Mouse (Mus musculus) forebrain, embryonic 15.5 days (tissue): Measurements from ENCODE around the gene Gm49358. TPM values are rescaled to one million over a fixed set of nuclear protein-coding genes. Genes with fewer than 3 reads are reported as not detected.

Source experiments
- ATAC-seq: fragments of 200-750 bp; cut with Nextera tagmentation; replicated peaks from 2 replicates; pipeline ENCODE4 v1.8.0; 2017; ENCODE audit warnings: mild to moderate bottlenecking, moderate TSS enrichment, moderate library complexity
- H3K27ac ChIP-seq: fragments of 300-500 bp; sonication (generic); replicated peaks from 2 replicates; pipeline ENCODE4 v1.5.1; 2015; ENCODE audit warnings: mild to moderate bottlenecking, inconsistent platforms
- H3K27me3 ChIP-seq: fragments of 300-500 bp; sonication (generic); 2 replicates; pipeline ENCODE4 v1.6.1; 2015; ENCODE audit warnings: inconsistent platforms
- H3K36me3 ChIP-seq: fragments of 300-500 bp; sonication (generic); 2 replicates; pipeline ENCODE4 v1.6.1; 2015; ENCODE audit warnings: mild to moderate bottlenecking, inconsistent platforms
- H3K4me1 ChIP-seq: fragments of 300-500 bp; sonication (generic); 2 replicates; pipeline ENCODE4 v1.6.1; 2015; ENCODE audit warnings: inconsistent platforms
- H3K4me2 ChIP-seq: fragments of 300-500 bp; sonication (generic); replicated peaks from 2 replicates; pipeline ENCODE4 v1.6.1; 2015; ENCODE audit warnings: mild to moderate bottlenecking, inconsistent platforms
- H3K4me3 ChIP-seq: fragments of 300-500 bp; sonication (generic); 2 replicates; pipeline ENCODE4 v1.5.1; 2015; ENCODE audit warnings: mild to moderate bottlenecking, inconsistent platforms
- H3K9ac ChIP-seq: fragments of 300-500 bp; sonication (generic); replicated peaks from 2 replicates; pipeline ENCODE4 v1.6.1; 2015; ENCODE audit warnings: mild to moderate bottlenecking, inconsistent platforms
- H3K9me3 ChIP-seq: fragments of 300-500 bp; sonication (generic); 2 replicates; pipeline ENCODE4 v1.6.1; 2016; ENCODE audit warnings: inconsistent platforms
- WGBS: fragments of 180-500 bp; shearing (Covaris S2); methylation state at CpG from one replicate; pipeline ENCODE4 v1.1.7; 2015; ENCODE audit warnings: mixed read lengths; 5-methylcytosine and 5-hydroxymethylcytosine counted together
- polyA plus RNA-seq: library from polyadenylated mRNA; unstranded; fragments of >200 nt; fragmentation: Nextera tagmentation; extraction: Ambion mirVana; gene quantifications from 2 replicates; pipeline ENCODE4 v1.2.1, GENCODE M21; 2015

Gene Gm49358
- not detected in 2 replicates for polyA plus RNA-seq

DNA sequence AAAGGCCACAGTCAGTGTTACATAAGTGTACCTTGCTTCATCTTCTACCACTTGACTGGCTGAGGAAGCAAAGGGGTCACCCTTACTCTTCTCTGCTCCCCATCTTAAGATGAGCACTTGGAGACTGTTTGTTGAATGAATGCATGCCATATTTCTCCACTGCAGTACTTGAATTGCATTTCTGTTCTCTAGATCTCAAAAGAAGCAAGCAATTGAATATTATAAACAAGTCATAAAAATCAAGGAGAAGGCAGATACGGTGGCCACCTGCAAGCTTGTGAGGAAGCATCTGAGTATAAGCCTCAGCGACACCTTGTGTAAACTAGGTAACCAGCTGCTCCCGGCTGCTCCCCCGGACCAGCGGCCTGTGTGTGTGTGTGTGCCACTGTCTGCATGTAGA lies at the start of gene Gm49358:
Gene Gm49358 (plus strand): TSS at position 301 of the 400 bp plus-strand sequence.
- no peaks in the 10 kb centered on the region for H3K4me1 ChIP-seq
- H3K9ac ChIP-seq, result no peak within 1 kb of the TSS
- H3K27me3 ChIP-seq, result no peaks in the 10 kb centered on the region
- H3K4me3 ChIP-seq, result no peak within 1 kb of the TSS
- no peaks in the 10 kb centered on the region for H3K9me3 ChIP-seq
- WGBS, result 95% methylated on average over 5 of the region's 5 CpGs
- H3K27ac ChIP-seq, result no peak within 1 kb of the TSS
- H3K36me3 ChIP-seq, result no peaks in the 10 kb centered on the region
- H3K4me2 ChIP-seq, result no peak within 1 kb of the TSS
- ATAC-seq, result no peak

DNA sequence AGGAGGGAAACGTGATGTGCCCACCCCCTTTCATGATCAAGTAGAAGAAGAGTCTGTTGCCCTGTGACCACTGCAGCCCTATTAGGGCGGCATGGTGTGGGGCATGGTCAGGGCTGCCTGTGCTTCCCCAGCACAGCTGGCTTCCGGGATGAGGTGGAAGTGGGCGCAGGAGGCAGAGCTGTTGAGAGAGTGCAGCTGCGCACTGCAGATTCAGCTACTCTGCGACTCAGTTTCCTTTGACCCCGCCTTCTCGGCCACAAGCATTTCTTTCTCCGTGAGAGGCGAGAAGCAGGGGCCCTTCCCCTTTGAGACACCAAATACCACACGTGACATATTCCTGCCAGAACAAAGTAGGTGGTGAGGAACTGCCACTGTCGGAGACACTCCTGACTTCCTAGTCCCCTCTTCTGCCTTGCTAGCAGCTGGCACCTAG lies 36.2 kb upstream of the Gm49358 start:
- H3K4me3 ChIP-seq, result peak overlapping the region; percentile 29
- peak overlapping the region; percentile 34; the same call in 1 of the 2 replicates for H3K27ac ChIP-seq
- H3K9ac ChIP-seq, result peak overlapping the region; percentile 43
- ATAC-seq, result peak; percentile 74
- no peaks in the 10 kb centered on the region for H3K9me3 ChIP-seq
- no peaks in the 10 kb centered on the region for H3K27me3 ChIP-seq
- H3K4me1 ChIP-seq, result peaks cover 12% of the 10 kb centered on the region
- WGBS, result 4% methylated on average over 12 of the region's 12 CpGs
- peak overlapping the region; percentile 49 for H3K4me2 ChIP-seq
- H3K36me3 ChIP-seq, result no peaks in the 10 kb centered on the region

DNA sequence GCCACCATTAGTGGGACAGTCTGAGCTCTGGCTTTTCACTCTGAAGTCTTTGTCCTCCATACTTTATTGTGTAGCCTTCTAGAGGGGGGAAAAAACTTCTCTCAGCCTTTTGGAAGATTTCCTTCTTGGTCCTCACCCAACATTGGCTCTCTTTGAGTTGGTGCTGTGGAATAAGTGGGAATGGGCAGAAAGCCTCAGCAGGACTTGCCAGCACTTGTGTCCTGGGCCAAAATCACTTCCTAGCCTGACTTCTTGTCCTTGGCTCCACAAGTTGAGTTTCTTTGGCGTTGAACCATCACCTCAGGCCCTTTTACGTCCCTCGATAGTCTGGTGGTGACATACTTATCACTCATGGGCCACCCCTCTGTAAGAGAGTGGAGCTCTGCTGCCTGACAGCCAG lies 35.6 kb upstream of the Gm49358 start:
- no peaks in the 10 kb centered on the region for H3K36me3 ChIP-seq
- H3K27me3 ChIP-seq, result no peaks in the 10 kb centered on the region
- H3K4me3 ChIP-seq, result no peak overlapping the region
- WGBS, result 96% methylated on average over 3 of the region's 3 CpGs
- no peak overlapping the region for H3K9ac ChIP-seq
- no peaks in the 10 kb centered on the region for H3K9me3 ChIP-seq
- H3K4me1 ChIP-seq, result peaks cover 12% of the 10 kb centered on the region
- H3K4me2 ChIP-seq, result no peak overlapping the region
- H3K27ac ChIP-seq, result no peak overlapping the region
- ATAC-seq, result no peak

DNA sequence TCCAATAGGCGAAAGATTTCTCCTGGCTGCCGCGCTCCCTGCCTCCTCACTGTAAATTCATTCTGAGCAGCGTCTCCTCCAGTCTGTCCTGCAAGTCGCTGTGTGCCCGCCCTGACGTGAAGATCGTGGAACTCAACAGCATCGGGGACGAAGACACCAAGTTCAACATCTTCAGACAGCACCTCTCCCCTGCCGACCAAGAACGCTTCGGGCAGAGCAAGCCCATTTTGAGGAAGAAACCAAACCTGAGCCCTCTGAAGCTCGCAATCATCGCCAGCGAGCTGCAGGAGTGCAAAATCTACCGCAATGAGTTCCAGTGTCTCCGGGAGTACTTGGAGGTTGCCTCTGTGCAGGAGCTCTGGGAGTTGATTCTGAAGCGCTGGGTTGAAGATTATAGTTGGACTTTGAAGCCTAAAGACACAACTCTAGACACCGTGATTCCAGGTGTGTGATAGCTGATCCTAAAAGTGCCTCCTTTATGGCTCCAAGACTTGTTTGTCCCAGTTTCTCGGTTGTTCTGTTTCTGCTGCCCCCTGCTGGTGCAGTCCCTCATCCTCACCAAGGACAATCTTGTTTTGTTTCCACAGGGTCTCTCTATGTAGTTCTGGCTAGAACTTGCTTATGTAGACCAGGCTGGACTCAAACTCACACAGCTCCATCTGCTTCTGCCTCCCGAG lies 32.8 kb upstream of the Gm49358 start:
- 13% methylated on average over 22 of the region's 22 CpGs for WGBS
- Histone ChIP-seq H3K4me1 (peaks cover 12% of the 10 kb centered on the region), H3K27me3 (no peaks in the 10 kb centered on the region), H3K4me2 (peak overlapping the region; percentile 65), H3K9me3 (no peaks in the 10 kb centered on the region), H3K27ac (peak overlapping the region; percentile 46; the same call in 1 of the 2 replicates), H3K9ac (peak overlapping the region; percentile 54), H3K4me3 (peak overlapping the region; percentile 49), H3K36me3 (no peaks in the 10 kb centered on the region)
- peak; percentile 51; the same call in 1 of the 2 replicates for ATAC-seq

DNA sequence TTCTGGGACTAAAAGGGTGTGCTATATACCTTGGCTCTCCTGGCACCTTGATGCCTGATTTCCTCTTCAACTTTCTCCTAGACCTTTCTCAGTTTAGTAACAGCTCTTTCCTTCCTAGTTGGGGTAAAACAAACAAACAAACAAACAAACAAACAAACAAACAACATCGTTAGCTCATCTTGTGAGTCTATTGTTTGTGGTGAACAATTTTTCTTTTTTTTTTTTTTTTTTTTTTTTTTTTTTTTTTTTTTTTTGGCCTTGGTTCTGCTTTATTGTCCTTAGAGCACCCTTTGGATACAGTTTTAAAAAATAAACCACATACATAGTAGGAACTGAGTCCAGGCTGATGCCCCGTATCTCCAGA lies 32.3 kb upstream of the Gm49358 start:
- no peak overlapping the region for H3K27ac ChIP-seq
- peaks cover 12% of the 10 kb centered on the region for H3K4me1 ChIP-seq
- no peak for ATAC-seq
- no peak overlapping the region for H3K4me2 ChIP-seq
- peak overlapping the region; percentile 49; the same call in 1 of the 2 replicates for H3K4me3 ChIP-seq
- no peak overlapping the region for H3K9ac ChIP-seq
- no peaks in the 10 kb centered on the region for H3K36me3 ChIP-seq
- WGBS, result 66% methylated on average over 2 of the region's 2 CpGs
- no peaks in the 10 kb centered on the region for H3K27me3 ChIP-seq
- H3K9me3 ChIP-seq, result no peaks in the 10 kb centered on the region

DNA sequence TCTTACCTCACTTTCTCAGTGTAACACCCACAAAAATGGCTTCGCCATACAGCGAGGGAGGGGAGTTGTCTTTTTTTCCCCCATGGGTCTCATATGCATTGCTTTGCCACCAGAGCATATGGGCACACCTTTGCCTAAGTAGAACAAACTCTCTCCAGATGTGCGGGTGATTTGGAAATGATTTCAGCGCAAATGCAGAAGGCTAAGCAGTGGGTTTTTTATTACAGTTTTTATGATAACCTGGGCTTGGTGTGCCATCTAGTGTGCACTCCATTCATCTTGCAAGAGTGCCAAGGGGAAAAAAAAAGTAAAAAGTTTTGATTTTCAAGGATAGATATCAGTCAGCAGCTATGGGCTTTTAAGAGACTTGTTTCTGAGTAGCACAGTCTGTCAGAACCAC lies 28.7 kb upstream of the Gm49358 start:
- no peak for ATAC-seq
- Histone ChIP-seq H3K27ac (no peak overlapping the region), H3K4me1 (peaks cover 5% of the 10 kb centered on the region), H3K36me3 (no peaks in the 10 kb centered on the region), H3K9me3 (no peaks in the 10 kb centered on the region), H3K27me3 (no peaks in the 10 kb centered on the region), H3K9ac (no peak overlapping the region), H3K4me2 (no peak overlapping the region), H3K4me3 (no peak overlapping the region)
- WGBS, result 92% methylated on average over 4 of the region's 4 CpGs

DNA sequence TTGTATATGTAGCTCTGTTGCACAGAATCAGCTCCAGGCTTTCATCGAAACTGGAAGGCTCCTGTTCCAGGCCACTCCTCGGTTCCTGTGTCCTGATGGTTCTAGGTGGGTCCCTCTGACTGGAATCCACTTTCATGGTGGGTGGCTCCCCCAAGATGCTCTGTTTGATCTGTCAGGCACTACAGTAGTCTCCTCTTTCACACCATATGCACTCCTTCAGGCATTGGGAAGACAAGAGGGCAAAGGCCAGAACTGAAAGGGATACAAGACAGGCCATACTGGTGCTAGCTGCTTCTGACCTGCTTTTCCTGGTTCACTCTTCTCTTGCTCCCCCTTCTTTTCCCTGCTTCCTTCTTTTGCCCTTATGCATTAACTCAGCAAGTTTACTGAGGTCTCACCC lies 20.9 kb upstream of the Gm49358 start:
- Histone ChIP-seq H3K4me3 (no peak overlapping the region), H3K27ac (no peak overlapping the region), H3K9me3 (no peaks in the 10 kb centered on the region), H3K9ac (no peak overlapping the region), H3K27me3 (no peaks in the 10 kb centered on the region), H3K36me3 (no peaks in the 10 kb centered on the region), H3K4me1 (no peaks in the 10 kb centered on the region), H3K4me2 (no peak overlapping the region)
- WGBS, result 92% methylated on average over 2 of the region's 2 CpGs
- ATAC-seq, result no peak

DNA sequence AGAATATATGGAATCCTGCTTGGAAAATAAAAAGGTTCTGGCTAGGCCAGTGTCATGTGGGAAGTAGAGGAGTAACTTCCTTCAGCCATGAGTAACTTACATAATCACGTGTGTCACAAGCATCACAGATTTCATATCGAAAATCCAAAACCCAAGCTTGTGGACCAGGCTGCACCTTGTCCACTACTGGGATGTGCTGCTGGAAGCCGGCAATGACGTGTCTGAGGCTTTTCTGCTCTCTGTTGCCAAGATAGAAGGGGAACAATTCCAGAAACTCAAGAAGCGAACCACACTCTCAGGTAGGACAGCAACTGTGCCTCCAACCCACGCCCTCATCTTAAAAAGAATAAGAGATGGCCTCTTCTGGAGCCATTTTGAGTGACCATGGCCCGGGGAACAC lies 19.5 kb upstream of the Gm49358 start:
- no peaks in the 10 kb centered on the region for H3K9me3 ChIP-seq
- no peak overlapping the region for H3K4me2 ChIP-seq
- H3K27ac ChIP-seq, result no peak overlapping the region
- no peaks in the 10 kb centered on the region for H3K27me3 ChIP-seq
- H3K4me3 ChIP-seq, result no peak overlapping the region
- no peak for ATAC-seq
- H3K36me3 ChIP-seq, result no peaks in the 10 kb centered on the region
- H3K9ac ChIP-seq, result no peak overlapping the region
- H3K4me1 ChIP-seq, result no peaks in the 10 kb centered on the region
- 89% methylated on average over 7 of the region's 7 CpGs for WGBS

DNA sequence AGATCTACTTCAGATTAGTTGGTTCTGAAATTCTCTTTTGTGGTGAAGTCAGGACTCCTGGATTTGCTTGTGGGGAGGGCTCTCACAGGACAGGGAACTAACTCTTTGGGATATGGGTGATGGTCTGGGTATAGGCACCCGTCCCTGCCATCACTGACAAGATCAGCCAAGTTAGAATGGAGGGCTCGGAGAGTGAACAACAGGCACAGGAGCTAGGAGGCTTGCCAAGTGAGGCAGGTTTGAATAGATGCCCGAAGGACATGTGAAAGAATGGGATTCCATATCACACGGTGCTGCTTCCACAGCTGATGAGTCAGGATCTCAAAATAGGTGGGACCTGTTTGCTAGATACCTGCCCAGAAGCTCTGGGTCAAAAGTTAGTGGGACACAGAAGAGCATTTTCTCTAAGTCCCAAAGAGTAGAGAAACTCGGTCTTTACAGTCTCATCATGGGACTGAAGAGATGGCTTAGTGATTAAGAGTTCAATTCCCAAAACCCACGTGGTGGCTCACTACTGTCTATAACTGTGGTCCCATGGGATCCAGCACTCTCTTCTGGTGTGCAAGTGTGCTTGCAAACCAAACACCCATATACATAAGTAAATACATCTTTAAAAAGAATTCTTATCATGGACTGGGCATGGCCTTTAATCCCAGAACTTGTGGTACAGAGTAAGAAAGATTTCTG lies 7.8 kb upstream of the Gm49358 start:
- no peak overlapping the region for H3K27ac ChIP-seq
- no peak overlapping the region for H3K4me2 ChIP-seq
- H3K4me1 ChIP-seq, result no peaks in the 10 kb centered on the region
- H3K36me3 ChIP-seq, result no peaks in the 10 kb centered on the region
- H3K27me3 ChIP-seq, result no peaks in the 10 kb centered on the region
- WGBS, result 79% methylated on average over 6 of the region's 6 CpGs
- ATAC-seq, result no peak
- H3K9me3 ChIP-seq, result no peaks in the 10 kb centered on the region
- H3K4me3 ChIP-seq, result no peak overlapping the region
- no peak overlapping the region for H3K9ac ChIP-seq

DNA sequence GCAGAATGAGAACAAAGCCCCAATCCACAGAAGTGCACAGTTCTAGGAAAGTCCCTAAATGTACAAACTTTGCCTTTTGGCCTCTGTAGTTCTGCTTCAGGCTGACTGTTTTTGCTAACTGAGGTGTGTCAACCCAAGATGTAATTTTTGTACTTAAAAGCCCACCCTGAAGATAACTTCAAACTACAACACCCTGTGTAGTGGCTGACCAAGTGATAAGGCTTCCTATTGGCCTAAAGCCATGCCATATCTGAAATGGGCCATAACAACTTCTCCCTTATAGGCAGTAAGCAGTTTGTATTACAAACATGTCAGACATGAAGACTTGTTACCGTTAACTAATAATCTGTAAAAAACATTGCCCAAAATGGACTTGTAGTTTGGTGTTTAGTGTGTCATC lies 6.0 kb upstream of the Gm49358 start:
- no peaks in the 10 kb centered on the region for H3K9me3 ChIP-seq
- H3K4me2 ChIP-seq, result no peak overlapping the region
- no peak overlapping the region for H3K9ac ChIP-seq
- H3K4me3 ChIP-seq, result no peak overlapping the region
- 91% methylated on average over 1 of the region's 1 CpGs for WGBS
- H3K27ac ChIP-seq, result no peak overlapping the region
- no peaks in the 10 kb centered on the region for H3K4me1 ChIP-seq
- H3K27me3 ChIP-seq, result no peaks in the 10 kb centered on the region
- no peaks in the 10 kb centered on the region for H3K36me3 ChIP-seq
- ATAC-seq, result no peak

DNA sequence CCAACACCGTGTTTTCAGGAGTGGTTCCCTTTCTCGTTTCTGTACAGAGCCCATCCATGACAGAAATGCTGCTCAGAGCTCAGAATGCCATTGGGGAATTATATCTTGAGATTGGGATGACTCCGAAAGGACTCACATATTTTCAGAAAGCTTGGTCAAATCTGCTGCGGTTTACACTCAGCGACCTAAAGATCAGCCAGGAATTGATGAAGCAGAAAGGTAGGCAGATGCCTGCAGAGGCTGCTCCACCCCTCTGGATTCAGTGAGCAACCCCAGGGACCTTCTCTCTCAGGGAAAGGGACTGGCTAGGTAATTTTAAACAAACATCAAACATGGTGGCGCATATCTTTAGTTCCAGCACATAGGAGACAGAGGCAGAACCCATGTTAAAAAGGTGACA lies 5.6 kb upstream of the Gm49358 start:
- H3K36me3 ChIP-seq, result no peaks in the 10 kb centered on the region
- no peak overlapping the region for H3K4me3 ChIP-seq
- no peaks in the 10 kb centered on the region for H3K4me1 ChIP-seq
- no peak for ATAC-seq
- 86% methylated on average over 6 of the region's 6 CpGs for WGBS
- H3K4me2 ChIP-seq, result no peak overlapping the region
- H3K9ac ChIP-seq, result no peak overlapping the region
- H3K9me3 ChIP-seq, result no peaks in the 10 kb centered on the region
- H3K27ac ChIP-seq, result no peak overlapping the region
- no peaks in the 10 kb centered on the region for H3K27me3 ChIP-seq

DNA sequence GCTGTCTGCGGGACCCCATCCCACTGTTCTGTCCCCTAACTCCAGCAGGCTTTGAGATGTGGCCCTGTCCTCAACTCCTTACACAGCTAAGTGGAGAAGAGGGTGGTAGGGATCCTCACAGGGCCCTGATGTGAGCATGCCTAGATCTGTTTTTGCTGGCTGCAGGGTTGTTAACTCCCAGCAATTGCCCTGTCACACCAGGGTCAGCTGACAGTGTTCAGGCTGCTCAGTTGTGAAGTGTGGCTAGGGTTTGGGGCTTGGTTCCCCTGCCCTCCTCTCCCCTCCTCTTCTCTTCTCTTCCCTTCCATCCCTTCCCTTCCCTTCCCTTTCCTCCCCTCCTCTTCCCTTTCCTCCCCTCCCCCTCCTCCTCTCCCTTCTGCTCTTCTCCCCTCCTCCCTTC lies 2.5 kb upstream of the Gm49358 start:
- H3K9ac ChIP-seq, result no peak overlapping the region
- H3K4me1 ChIP-seq, result no peaks in the 10 kb centered on the region
- H3K27ac ChIP-seq, result no peak overlapping the region
- WGBS, result 93% methylated on average over 1 of the region's 1 CpGs
- no peaks in the 10 kb centered on the region for H3K27me3 ChIP-seq
- H3K4me3 ChIP-seq, result no peak overlapping the region
- H3K36me3 ChIP-seq, result no peaks in the 10 kb centered on the region
- no peak overlapping the region for H3K4me2 ChIP-seq
- H3K9me3 ChIP-seq, result no peaks in the 10 kb centered on the region
- ATAC-seq, result 0 out of 2 replicates have a peak, but pooled peaks have one; percentile 18
